In genomic region chr5:133753461-133754160, GRCm38 (mm10) we compare ENCODE assay signal across 14 mouse cellular contexts.
DNase-seq lines count a peak whose midpoint lies in the region; ATAC-seq and TF ChIP-seq lines count a peak whose summit lies in the region.
"Had no signal": no experiment of that assay in that cellular context is flagged by ENCODE, and none has a peak within 500 bp of the region (broad histone marks: within the 10 kb centered on the region; RNA-seq: fewer than 3 reads in every experiment).

No protein-coding gene starts in this region.

- H3K36me3 ChIP-seq in hindbrain, postnatal 0 days (ENCODE audit: insufficient read depth, low read length): no peaks in the 10 kb centered on the region
- no peaks in the 10 kb centered on the region for H3K36me3 ChIP-seq in hindbrain, embryonic 14.5 days (replicated peaks; ENCODE audit: control insufficient read depth, insufficient read depth)
- H3K36me3 ChIP-seq in ES-Bruce4 (ENCODE audit: control insufficient read depth, insufficient read depth, low read length, poor library complexity, severe bottlenecking): no peaks in the 10 kb centered on the region
- H3K36me3 ChIP-seq in forebrain, embryonic 15.5 days: no peaks in the 10 kb centered on the region
- H3K36me3 ChIP-seq: limb, embryonic 13.5 days had no signal

- 37% methylated on average over 8 of the region's 8 CpGs for WGBS in hindbrain, postnatal 0 days
- 37% methylated on average over 8 of the region's 8 CpGs for WGBS in hindbrain, embryonic 14.5 days
- 32% methylated on average over 8 of the region's 8 CpGs for WGBS in forebrain, embryonic 15.5 days

- no peak for TF ChIP-seq POLR2A in ES-Bruce4 (IDR thresholded peaks at IDR 0.05; ENCODE audit: insufficient read depth, low read length)

- no peaks in the 10 kb centered on the region for H3K27me3 ChIP-seq in hindbrain, postnatal 0 days (ENCODE audit: insufficient read depth, low read length)
- H3K27me3 ChIP-seq in hindbrain, embryonic 14.5 days (ENCODE audit: control insufficient read depth, insufficient read depth, low read length): no peaks in the 10 kb centered on the region
- no peaks in the 10 kb centered on the region for H3K27me3 ChIP-seq in ES-Bruce4 (ENCODE audit: control insufficient read depth, insufficient read depth, low read length, poor library complexity, severe bottlenecking)
- no peaks in the 10 kb centered on the region for H3K27me3 ChIP-seq in forebrain, embryonic 15.5 days
- H3K27me3 ChIP-seq: Patski had no signal

- H3K27ac ChIP-seq in hindbrain, postnatal 0 days: no peak overlapping the region
- no peak overlapping the region for H3K27ac ChIP-seq in hindbrain, embryonic 14.5 days
- H3K27ac ChIP-seq in ES-Bruce4 (ENCODE audit: insufficient read depth, low read length): peak overlapping the region; percentile 21; the same call in 1 of the 2 replicates
- H3K27ac ChIP-seq in forebrain, embryonic 15.5 days (replicated peaks): peak overlapping the region; percentile 81
- H3K27ac ChIP-seq: limb, embryonic 13.5 days had no signal

- TF ChIP-seq CTCF in hindbrain, postnatal 0 days (IDR thresholded peaks at IDR 0.05; ENCODE audit: low read depth): no peak
- TF ChIP-seq CTCF in ES-Bruce4 (IDR thresholded peaks at IDR 0.05; ENCODE audit: low read depth, low read length): no peak

- H3K4me1 ChIP-seq in hindbrain, postnatal 0 days (ENCODE audit: insufficient read depth, low read length): 0 out of 2 replicates have a peak, but pooled peaks cover 4% of the 10 kb centered on the region
- H3K4me1 ChIP-seq in hindbrain, embryonic 14.5 days (replicated peaks; ENCODE audit: control insufficient read depth, insufficient read depth, low read length): peaks cover 7% of the 10 kb centered on the region; the same call in 1 of the 2 replicates
- peaks cover 4% of the 10 kb centered on the region for H3K4me1 ChIP-seq in ES-Bruce4 (ENCODE audit: control insufficient read depth, insufficient read depth, low read length)
- H3K4me1 ChIP-seq in forebrain, embryonic 15.5 days: peaks cover 19% of the 10 kb centered on the region

- 0 out of 2 replicates have a peak, but pooled peaks have one; percentile 52 for TF ChIP-seq EP300 in ES-Bruce4 (IDR thresholded peaks at IDR 0.05; ENCODE audit: insufficient read depth, low read depth, low read length)

- H3K4me2 ChIP-seq in hindbrain, postnatal 0 days (ENCODE audit: low read depth, low read length): no peak overlapping the region
- no peak overlapping the region for H3K4me2 ChIP-seq in hindbrain, embryonic 14.5 days (replicated peaks)
- no peak overlapping the region for H3K4me2 ChIP-seq in forebrain, embryonic 15.5 days (replicated peaks)
- H3K4me2 ChIP-seq: limb, embryonic 13.5 days had no signal

- peak; percentile 46 for DNase-seq in hindbrain, postnatal 0 days (ENCODE audit: low spot score)
- no peak for DNase-seq in hindbrain, embryonic 14.5 days (ENCODE audit: low spot score)
- DNase-seq in cerebellum, adult 18-20 months: peak; percentile 31 to 45
- no peak for DNase-seq in heart, postnatal 14 days
- no peak for DNase-seq in kidney, adult 9 months
- no peak for DNase-seq in urinary bladder, postnatal 10 days (ENCODE audit: low spot score)
- DNase-seq: adrenal gland, postnatal 10 days; heart, postnatal 4 days had no signal

- no peak overlapping the region for H3K4me3 ChIP-seq in hindbrain, postnatal 0 days (ENCODE audit: low read length)
- no peak overlapping the region for H3K4me3 ChIP-seq in hindbrain, embryonic 14.5 days (replicated peaks; ENCODE audit: low read length)
- H3K4me3 ChIP-seq in ES-Bruce4 (ENCODE audit: low read depth, low read length): no peak overlapping the region
- no peak overlapping the region for H3K4me3 ChIP-seq in forebrain, embryonic 15.5 days
- H3K4me3 ChIP-seq: limb, embryonic 13.5 days had no signal

- no peak overlapping the region for H3K9ac ChIP-seq in hindbrain, postnatal 0 days (replicated peaks; ENCODE audit: low read length)
- no peak overlapping the region for H3K9ac ChIP-seq in hindbrain, embryonic 14.5 days
- H3K9ac ChIP-seq in ES-Bruce4 (ENCODE audit: low read depth, poor library complexity, severe bottlenecking): no peak overlapping the region
- no peak overlapping the region for H3K9ac ChIP-seq in forebrain, embryonic 15.5 days (replicated peaks)
- H3K9ac ChIP-seq: limb, embryonic 13.5 days had no signal

- intact Hi-C loops in heart, postnatal 14 days (cut with DNase I): no loop called here

- no peaks in the 10 kb centered on the region for H3K9me3 ChIP-seq in hindbrain, postnatal 0 days (ENCODE audit: low read length)
- no peaks in the 10 kb centered on the region for H3K9me3 ChIP-seq in hindbrain, embryonic 14.5 days (ENCODE audit: control insufficient read depth, low read length)
- no peaks in the 10 kb centered on the region for H3K9me3 ChIP-seq in ES-Bruce4 (replicated peaks; ENCODE audit: control insufficient read depth, insufficient read depth, low read length, poor library complexity, severe bottlenecking)
- H3K9me3 ChIP-seq in forebrain, embryonic 15.5 days: no peaks in the 10 kb centered on the region
- H3K9me3 ChIP-seq: limb, embryonic 13.5 days had no signal

- no peak for ATAC-seq in hindbrain, postnatal 0 days
- no peak for ATAC-seq in hindbrain, embryonic 14.5 days (ENCODE audit: low FRiP score)
- ATAC-seq in forebrain, embryonic 15.5 days (replicated peaks): peak; percentile 69
- ATAC-seq: CD4-positive, CD25-positive, alpha-beta regulatory T cell, adult 4 months; lung, postnatal 0 days; Patski had no signal

Comparison
In these comparisons a context has a peak if more than half of its experiments do, and no peak if none do; other contexts are left out.
1. DNase-seq: peak in hindbrain, postnatal 0 days (single experiment) and cerebellum, adult 18-20 months (2 of 2); none in hindbrain, embryonic 14.5 days (single experiment), heart, postnatal 14 days (0 of 2), kidney, adult 9 months (single experiment) and urinary bladder, postnatal 10 days (single experiment).
2. H3K27ac ChIP-seq: peak in ES-Bruce4 (single experiment) and forebrain, embryonic 15.5 days (single experiment); none in hindbrain, postnatal 0 days (single experiment) and hindbrain, embryonic 14.5 days (single experiment).